Mouse (Mus musculus): ENCODE measurements around the gene Asic1.

DNA sequence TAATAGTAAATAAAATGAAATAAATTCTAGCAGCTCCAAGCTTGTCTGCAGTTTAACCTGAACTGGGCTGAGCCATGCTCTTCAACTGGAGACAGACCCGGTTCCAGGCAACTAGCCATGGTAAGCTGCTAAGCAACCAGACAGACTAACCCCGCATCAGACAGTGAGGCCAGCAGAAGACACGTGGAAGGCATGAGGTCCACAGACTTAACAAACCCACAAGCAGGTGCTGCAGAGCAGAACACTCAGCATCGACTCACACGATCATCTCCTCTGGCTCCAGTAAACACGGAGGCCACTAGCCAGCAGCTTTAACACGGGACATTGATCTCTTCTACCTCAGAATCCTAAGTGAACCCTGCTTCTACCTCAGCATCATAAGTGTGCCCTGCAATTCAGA lies 25.4 kb upstream of the Asic1 start:
- TF ChIP-seq CTCF (IDR thresholded peaks at IDR 0.05; ENCODE audit: low read depth, low read length) (no peak), POLR2A (IDR thresholded peaks at IDR 0.05; ENCODE audit: extremely low read depth, insufficient read depth, low read length) (no peak)

Data from liver, adult 2 months (tissue).